Mouse (Mus musculus): ENCODE data around the gene Gucy2c. TPM values are rescaled to one million over a fixed set of nuclear protein-coding genes. Genes with fewer than 3 reads are reported as not detected.
A peak's percentile ranks its signal among the peaks of the same experiment; 100 is the strongest.

Gene Gucy2c
- total and polyA plus RNA-seq, 3 experiments: not detected

DNA sequence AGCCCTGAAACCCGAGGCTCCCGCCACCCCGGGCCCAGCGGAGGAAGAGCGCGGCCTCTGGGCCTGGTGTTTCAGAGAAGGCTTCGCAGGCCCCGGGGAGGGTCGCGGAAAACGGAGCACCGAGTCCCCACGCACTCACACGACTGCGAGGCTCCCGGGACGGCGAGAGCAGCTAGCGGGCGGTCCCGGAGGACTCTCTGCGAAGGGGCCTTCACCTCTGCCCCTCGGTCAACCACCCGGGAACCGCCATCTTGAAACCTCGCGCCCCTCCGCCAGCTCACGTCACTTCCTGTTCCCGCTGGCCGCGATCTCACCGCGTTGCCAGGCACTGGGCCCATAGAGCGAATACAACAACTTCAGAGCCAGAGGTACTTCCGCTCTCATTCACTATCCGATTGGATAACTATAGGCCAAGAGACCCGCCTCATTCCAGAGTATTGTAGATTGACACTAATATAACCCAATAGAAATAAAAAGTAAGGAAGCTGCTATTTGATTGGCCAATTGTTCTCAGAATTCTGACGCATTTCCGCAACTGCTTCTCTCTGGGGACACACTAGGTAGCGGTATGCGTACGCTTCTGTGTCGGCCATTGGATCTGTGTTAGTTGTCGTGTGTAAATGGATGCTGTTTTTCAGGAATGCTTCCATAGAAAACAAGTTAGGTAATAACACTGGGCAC is 46.5 kb upstream of the Gucy2c start, which contains the start of gene Wbp11 (continued):
- TF ChIP-seq KAT2A (conservative IDR thresholded peaks at IDR 0.05; ENCODE audit: low read depth, low read length): peak; percentile 81
- TF ChIP-seq ELF1 (IDR thresholded peaks at IDR 0.05; ENCODE audit: low read depth, low read length): peak; percentile 86
- TF ChIP-seq HCFC1 (IDR thresholded peaks at IDR 0.05; ENCODE audit: low read depth, low read length): peak; percentile 92

DNA sequence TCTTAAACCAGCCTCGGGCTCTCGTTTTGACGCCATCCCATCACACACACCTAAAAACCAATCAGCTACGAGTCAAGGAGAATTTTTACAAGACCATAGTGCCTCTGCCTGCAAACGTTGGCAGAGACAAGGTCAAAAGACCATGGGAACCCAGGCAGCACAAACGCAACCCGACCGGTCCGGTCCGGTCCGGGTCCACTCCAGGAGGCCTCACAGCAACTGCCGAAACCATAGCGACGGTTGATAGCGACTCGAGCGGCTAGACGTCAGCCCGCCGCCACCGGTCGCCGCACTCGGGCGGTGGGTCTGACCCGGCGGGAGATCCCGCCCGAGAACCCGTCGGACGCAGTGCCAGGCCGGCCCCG is 45.9 kb upstream of the Gucy2c start, which contains the start of gene BC049715:
TSS of gene BC049715 (plus strand) at position 111 of the 365 bp plus-strand sequence.
- peaks cover 11% of the 10 kb centered on the region in 2 experiments for H3K36me3 ChIP-seq (ENCODE audit: control insufficient read depth in 1 of 2, insufficient read depth in 2 of 2, low read length in 2 of 2)
- peak within 1 kb of the TSS; percentile 79 to 95 for H3K4me3 ChIP-seq (ENCODE audit: control insufficient read depth in 1 of 2, insufficient read depth in 1 of 2, low read depth in 2 of 2, low read length in 2 of 2)
- no peak for DNase-seq (ENCODE audit: low read depth, low spot score)
- H3K79me2 ChIP-seq (ENCODE audit: control insufficient read depth, insufficient read depth, low read length, poor library complexity): peaks cover 24% of the 10 kb centered on the region
- TF ChIP-seq ZC3H11A (IDR thresholded peaks at IDR 0.05; ENCODE audit: low read depth, low read length) (no peak), CHD1 (IDR thresholded peaks at IDR 0.05; ENCODE audit: low read depth, low read length) (no peak; the same call in 1 of the 2 replicates), POLR2AphosphoS5 (IDR thresholded peaks at IDR 0.05; ENCODE audit: borderline replicate concordance, low read depth, low read length) (no peak), USF2 (IDR thresholded peaks at IDR 0.05; ENCODE audit: borderline replicate concordance in 1 of 2, insufficient read depth in 1 of 2, low read depth in 1 of 2, low read length in 2 of 2) (no peak), GABPA (IDR thresholded peaks at IDR 0.05; ENCODE audit: low read depth, low read length) (no peak), MYC (IDR thresholded peaks at IDR 0.05; ENCODE audit: low read depth, low read length) (no peak), SMC3 (IDR thresholded peaks at IDR 0.05; ENCODE audit: low read depth, low read length) (no peak), GATA1 (IDR thresholded peaks at IDR 0.05; ENCODE audit: low read depth, low read length) (no peak), MAFK (IDR thresholded peaks at IDR 0.05; ENCODE audit: borderline replicate concordance, low read depth, low read length) (no peak)
- peak within 1 kb of the TSS; percentile 99 for H3K27ac ChIP-seq (ENCODE audit: control insufficient read depth, low read depth, low read length)
- H3K9ac ChIP-seq (ENCODE audit: control insufficient read depth, low read depth, low read length, poor library complexity, severe bottlenecking): peak within 1 kb of the TSS; percentile 99
- H3K4me1 ChIP-seq (ENCODE audit: control insufficient read depth in 1 of 2, insufficient read depth in 2 of 2, low read length in 2 of 2): peaks cover 3% of the 10 kb centered on the region in 2 experiments; a peak in 3 of 4 replicates
- H3K9me3 ChIP-seq (replicated peaks; ENCODE audit: insufficient read depth, low read length): no peaks in the 10 kb centered on the region
- H3K27me3 ChIP-seq (ENCODE audit: control insufficient read depth in 1 of 2, insufficient read depth in 2 of 2, low read length in 2 of 2): no peaks in the 10 kb centered on the region

DNA sequence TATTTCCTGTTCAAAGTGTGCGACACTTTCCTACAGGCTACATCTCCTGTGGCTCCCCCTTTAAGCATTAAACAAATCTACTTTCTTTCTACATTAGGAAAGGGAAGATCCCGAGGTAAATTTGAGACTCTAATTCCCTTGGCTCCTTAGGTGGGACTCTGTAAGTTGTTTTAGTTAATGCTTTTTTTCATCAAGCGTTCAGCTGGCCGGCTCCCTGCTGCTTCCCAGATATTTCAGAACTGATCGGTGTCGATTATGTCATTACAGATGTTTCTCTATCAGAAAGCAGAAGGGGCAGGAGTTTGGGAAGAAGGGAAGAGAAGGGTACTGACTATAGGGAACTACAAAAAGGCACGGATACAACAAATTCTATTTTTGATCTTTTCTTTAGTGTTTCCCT is 45.6 kb upstream of the Gucy2c start:
- H3K4me3 ChIP-seq (ENCODE audit: control insufficient read depth in 1 of 2, insufficient read depth in 1 of 2, low read depth in 2 of 2, low read length in 2 of 2): peak overlapping the region; percentile 70 to 95
- DNase-seq (ENCODE audit: low read depth, low spot score): peak; percentile 54
- H3K27me3 ChIP-seq (ENCODE audit: control insufficient read depth in 1 of 2, insufficient read depth in 2 of 2, low read length in 2 of 2): no peaks in the 10 kb centered on the region
- no peaks in the 10 kb centered on the region for H3K9me3 ChIP-seq (replicated peaks; ENCODE audit: insufficient read depth, low read length)
- peaks cover 11% of the 10 kb centered on the region in 2 experiments for H3K36me3 ChIP-seq (ENCODE audit: control insufficient read depth in 1 of 2, insufficient read depth in 2 of 2, low read length in 2 of 2)
- H3K9ac ChIP-seq (ENCODE audit: control insufficient read depth, low read depth, low read length, poor library complexity, severe bottlenecking): peak overlapping the region; percentile 99
- TF ChIP-seq ETS1 (IDR thresholded peaks at IDR 0.05; ENCODE audit: low read depth, low read length) (0 out of 2 replicates have a peak, but pooled peaks have one; percentile 34), GATA1 (IDR thresholded peaks at IDR 0.05; ENCODE audit: low read depth, low read length) (no peak), MXI1 (IDR thresholded peaks at IDR 0.05; ENCODE audit: low read depth, low read length) (no peak), NELFE (IDR thresholded peaks at IDR 0.05; ENCODE audit: low read depth, low read length) (no peak), MEF2A (IDR thresholded peaks at IDR 0.05; ENCODE audit: extremely low read depth, insufficient replicate concordance, low read depth, low read length, poor library complexity, severe bottlenecking) (no peak), ZMIZ1 (IDR thresholded peaks at IDR 0.05; ENCODE audit: low read depth, low read length) (no peak), MAFK (IDR thresholded peaks at IDR 0.05; ENCODE audit: borderline replicate concordance, low read depth, low read length) (no peak), TBP (IDR thresholded peaks at IDR 0.05; ENCODE audit: low read depth, low read length) (no peak)
- H3K79me2 ChIP-seq (ENCODE audit: control insufficient read depth, insufficient read depth, low read length, poor library complexity): peaks cover 24% of the 10 kb centered on the region
- H3K4me1 ChIP-seq (ENCODE audit: control insufficient read depth in 1 of 2, insufficient read depth in 2 of 2, low read length in 2 of 2): peaks cover 3% of the 10 kb centered on the region in 2 experiments; a peak in 3 of 4 replicates
- H3K27ac ChIP-seq (ENCODE audit: control insufficient read depth, low read depth, low read length): peak overlapping the region; percentile 86

Data from MEL (cell line).